Mouse (Mus musculus) myocyte (in vitro differentiated cells): ENCODE data around the gene Ptpn3.

Experiments used
- CEBPB ChIP-seq: IDR thresholded peaks from 2 replicates; pipeline ENCODE4 v1.6.1; 2011; ENCODE audit warnings: mild to moderate bottlenecking, moderate library complexity; ENCODE audit not compliant: poor library complexity, insufficient read depth, severe bottlenecking
- E2F4 ChIP-seq: IDR thresholded peaks from one replicate; pipeline ENCODE4 v1.6.1; 2011; ENCODE audit warnings: mild to moderate bottlenecking, control low read depth, moderate library complexity; ENCODE audit not compliant: insufficient read depth
- MAX ChIP-seq: IDR thresholded peaks from one replicate; pipeline ENCODE4 v1.6.1; 2011; ENCODE audit warnings: low read depth, mild to moderate bottlenecking, control low read depth
- MYOD1 ChIP-seq, 3 experiments: IDR thresholded peaks; one replicate each; pipeline ENCODE4 v1.6.1; 2011; ENCODE audit warnings: control low read depth in 2 of 3, low read depth in 2 of 3, mild to moderate bottlenecking in 2 of 3, moderate library complexity in 1 of 3; ENCODE audit not compliant: insufficient read length in 2 of 3, control insufficient read depth in 1 of 3
- MYOG ChIP-seq, 3 experiments: IDR thresholded peaks; one replicate each; pipeline ENCODE4 v1.6.1; 2011; ENCODE audit warnings: control low read depth in 2 of 3, low read depth in 2 of 3, mild to moderate bottlenecking in 2 of 3; ENCODE audit not compliant: insufficient read length in 2 of 3, control insufficient read depth in 1 of 3, insufficient read depth in 1 of 3
- POLR2A ChIP-seq: IDR thresholded peaks from one replicate; pipeline ENCODE4 v1.6.1; 2011; ENCODE audit warnings: low read depth, mild to moderate bottlenecking, control low read depth, moderate library complexity; ENCODE audit not compliant: insufficient read length
- POLR2AphosphoS2 ChIP-seq: IDR thresholded peaks from one replicate; pipeline ENCODE4 v1.6.1; 2011; ENCODE audit warnings: low read depth, control low read depth; ENCODE audit not compliant: insufficient read length
- TCF12 ChIP-seq: IDR thresholded peaks from one replicate; pipeline ENCODE4 v1.6.1; 2011; ENCODE audit warnings: mild to moderate bottlenecking, control low read depth; ENCODE audit not compliant: poor library complexity, insufficient read depth, severe bottlenecking
- TCF3 ChIP-seq: IDR thresholded peaks from one replicate; pipeline ENCODE4 v1.6.1; 2011; ENCODE audit warnings: low read depth, control low read depth; ENCODE audit not compliant: insufficient read length
- USF1 ChIP-seq: IDR thresholded peaks from one replicate; pipeline ENCODE4 v1.6.1; 2011; ENCODE audit warnings: low read depth, mild to moderate bottlenecking, control low read depth, moderate library complexity

DNA sequence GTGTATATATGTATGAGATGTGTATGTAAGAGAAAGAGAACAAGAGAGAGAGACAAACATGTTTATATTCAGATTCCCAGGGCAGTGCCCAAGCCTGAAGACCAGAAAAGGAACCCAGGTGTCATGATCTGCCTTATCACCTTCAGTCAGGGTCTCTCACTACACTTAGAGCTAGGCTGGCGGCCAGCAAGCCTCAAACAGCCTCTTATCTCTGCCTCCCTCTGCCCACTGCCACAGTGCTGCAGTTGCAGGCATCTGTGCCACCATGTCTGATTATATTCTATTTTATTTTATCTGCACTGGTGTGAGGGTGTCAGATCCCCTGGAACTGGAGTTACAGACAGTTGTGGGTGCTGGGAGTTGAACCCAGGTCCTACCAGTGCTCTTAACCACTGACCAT is 133.4 kb downstream of the Ptpn3 start:
- TF ChIP-seq POLR2A (no peak), MYOG (IDR thresholded peaks at IDR 0.05; ENCODE audit: control insufficient read depth in 1 of 3, insufficient read depth in 1 of 3, insufficient read length in 2 of 3, low read depth in 2 of 3) (no peak), TCF12 (no peak), USF1 (no peak), MYOD1 (IDR thresholded peaks at IDR 0.05; ENCODE audit: control insufficient read depth in 1 of 3, insufficient read length in 2 of 3, low read depth in 2 of 3) (no peak), MAX (no peak), TCF3 (no peak), E2F4 (no peak), POLR2AphosphoS2 (no peak), CEBPB (no peak)
